Mouse (Mus musculus): ENCODE data around the gene Gm20388.

DNA sequence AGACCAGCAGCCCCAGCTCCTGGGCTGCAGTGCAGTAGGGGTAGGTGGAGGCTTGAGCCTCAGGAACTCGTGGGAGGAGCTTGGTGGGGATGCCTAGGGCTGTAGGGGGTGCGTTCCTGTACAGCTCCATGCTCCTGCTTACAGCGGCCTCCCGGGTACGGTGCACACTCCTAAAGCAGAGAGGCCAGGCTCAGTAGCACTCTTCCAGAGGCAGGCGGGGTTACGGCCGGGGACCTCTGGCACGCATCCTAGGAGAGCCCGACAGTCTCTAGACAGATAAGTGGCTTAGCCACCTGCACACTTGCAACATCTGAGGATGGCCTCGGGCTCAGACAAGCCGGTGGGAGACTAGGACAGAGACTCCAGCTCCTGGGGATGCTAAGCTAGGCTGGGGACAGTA, 3334.9 kb downstream of the Gm20388 start:
- TF ChIP-seq POLR2A (IDR thresholded peaks at IDR 0.05; ENCODE audit: insufficient read depth, low read length) (no peak), CTCF (IDR thresholded peaks at IDR 0.05; ENCODE audit: low read depth, low read length) (no peak)

All from ES-Bruce4 (cell line).